Mouse (Mus musculus) lung, embryonic 15.5 days (tissue): Measurements from ENCODE around the gene Npl. TPM values are rescaled to one million over a fixed set of nuclear protein-coding genes. Genes with fewer than 3 reads are reported as not detected.

ENCODE experiments used
- ATAC-seq: fragments of 200-750 bp; cut with Nextera tagmentation; 2 replicates; pipeline ENCODE4 v1.8.0; 2017; ENCODE audit warnings: moderate number of reproducible peaks, borderline replicate concordance; ENCODE audit not compliant: low FRiP score, low TSS enrichment; ENCODE audit errors: extremely low read depth
- H3K27ac ChIP-seq: fragments of 300-500 bp; sonication (generic); 2 replicates; pipeline ENCODE4 v1.5.1; 2015; ENCODE audit warnings: moderate library complexity, mild to moderate bottlenecking, inconsistent platforms
- H3K27me3 ChIP-seq: fragments of 300-500 bp; sonication (generic); 2 replicates; pipeline ENCODE4 v1.6.1; 2015; ENCODE audit warnings: inconsistent platforms
- H3K36me3 ChIP-seq: fragments of 300-500 bp; sonication (generic); 2 replicates; pipeline ENCODE4 v1.6.1; 2015; ENCODE audit warnings: inconsistent platforms
- H3K4me1 ChIP-seq: fragments of 300-500 bp; sonication (generic); 2 replicates; pipeline ENCODE4 v1.6.1; 2015; ENCODE audit warnings: inconsistent platforms
- H3K4me2 ChIP-seq: fragments of 300-500 bp; sonication (generic); 2 replicates; pipeline ENCODE4 v1.6.1; 2015; ENCODE audit warnings: inconsistent platforms, mild to moderate bottlenecking, moderate library complexity
- H3K4me3 ChIP-seq: fragments of 300-500 bp; sonication (generic); 2 replicates; pipeline ENCODE4 v1.5.1; 2015; ENCODE audit warnings: mild to moderate bottlenecking, inconsistent platforms
- H3K9ac ChIP-seq: fragments of 300-500 bp; sonication (generic); 2 replicates; pipeline ENCODE4 v1.6.1; 2015; ENCODE audit warnings: inconsistent platforms
- H3K9me3 ChIP-seq: fragments of 300-500 bp; sonication (generic); 2 replicates; pipeline ENCODE4 v1.6.1; 2016; ENCODE audit warnings: inconsistent platforms
- WGBS: fragments of 180-500 bp; shearing (Covaris S2); methylation state at CpG from one replicate; pipeline ENCODE4 v1.1.7; 2015; 5-methylcytosine and 5-hydroxymethylcytosine counted together
- polyA plus RNA-seq: library from polyadenylated mRNA; unstranded; fragments of >200 nt; fragmentation: Nextera tagmentation; extraction: Ambion mirVana; gene quantifications from 2 replicates; pipeline ENCODE4 v1.2.1, GENCODE M21; 2015

The Npl gene
- polyA plus RNA-seq, result 6.6 and 7.4 TPM in 2 replicates

DNA sequence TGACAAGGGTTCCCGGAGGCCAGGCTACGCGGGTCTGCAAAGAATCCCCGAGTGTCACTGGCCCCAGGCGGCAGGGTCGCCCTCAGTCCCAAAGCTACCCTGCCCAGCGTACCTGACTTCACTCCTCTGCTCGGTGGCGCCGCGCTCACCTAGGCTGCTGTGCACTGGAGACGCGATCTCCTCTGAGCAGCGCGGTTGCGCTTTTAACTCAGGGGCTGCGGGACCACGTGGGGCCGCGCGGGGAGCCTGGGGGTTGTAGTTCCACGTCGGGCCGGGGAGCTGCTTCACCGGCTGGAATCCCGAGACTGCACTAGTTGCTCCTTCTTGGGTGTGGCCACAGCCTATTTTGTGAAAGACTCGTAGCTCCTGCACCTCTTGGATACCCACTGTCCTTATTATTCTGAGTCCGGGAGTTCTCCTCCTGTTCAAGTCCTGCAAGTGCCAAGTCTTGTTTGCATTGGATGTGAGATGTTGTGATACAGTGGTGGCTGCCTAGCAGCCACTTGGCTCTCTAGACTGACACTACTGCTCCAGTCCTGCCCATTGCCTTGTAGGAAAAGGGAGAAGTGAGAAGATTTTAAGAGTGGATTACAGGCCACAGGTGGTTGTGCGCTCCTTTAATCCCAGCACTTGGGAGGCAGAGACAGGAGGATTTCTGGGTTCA lies at the start of gene Npl:
Gene Npl (minus strand): TSS at position 510 of the 664 bp plus-strand sequence.
- Histone ChIP-seq H3K4me3 (peak within 1 kb of the TSS; percentile 48), H3K27me3 (no peaks in the 10 kb centered on the region), H3K9ac (peak within 1 kb of the TSS; percentile 50), H3K9me3 (no peaks in the 10 kb centered on the region), H3K27ac (no peak within 1 kb of the TSS), H3K4me2 (peak within 1 kb of the TSS; percentile 72), H3K4me1 (0 out of 2 replicates have a peak, but pooled peaks cover 4% of the 10 kb centered on the region), H3K36me3 (no peaks in the 10 kb centered on the region)
- peak; percentile 89 for ATAC-seq
- WGBS, result 4% methylated on average over 29 of the region's 29 CpGs

DNA sequence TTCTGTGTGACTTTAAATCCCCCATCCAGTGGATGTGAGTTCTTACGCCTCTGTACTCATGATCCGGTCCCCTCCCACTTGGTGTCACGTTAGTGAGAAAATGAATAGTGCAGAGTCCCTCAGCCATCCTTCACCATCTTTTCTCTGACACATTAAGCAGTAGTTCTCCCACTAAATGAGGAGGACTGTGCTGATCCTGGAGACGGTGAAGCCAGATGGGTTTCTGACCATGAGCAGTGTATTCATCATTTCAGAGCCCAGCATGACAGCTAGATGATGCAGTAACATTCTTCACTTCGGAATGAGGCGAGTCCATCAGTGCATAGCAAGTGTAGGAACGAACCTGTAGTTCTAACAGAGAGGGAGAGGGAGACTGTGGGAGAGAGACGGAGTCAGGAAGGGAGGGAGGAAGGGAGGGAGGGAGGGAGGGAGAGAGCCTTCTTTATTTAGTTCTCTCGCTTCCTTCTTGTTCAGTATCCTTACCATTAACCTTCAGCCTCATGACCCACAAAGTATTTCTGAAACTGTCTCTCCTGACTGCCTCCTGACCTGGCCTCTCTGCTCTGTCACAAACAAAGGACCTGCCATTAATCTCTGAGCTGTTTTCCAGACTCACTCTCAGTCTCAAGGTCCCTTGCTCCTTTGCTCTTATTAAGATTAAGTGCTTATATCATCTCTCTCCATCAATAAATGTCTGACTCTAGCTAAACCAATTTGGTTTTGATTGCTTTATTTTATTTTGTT lies 49.6 kb upstream of the Npl start:
- Histone ChIP-seq H3K9me3 (no peaks in the 10 kb centered on the region), H3K9ac (no peak overlapping the region), H3K27me3 (no peaks in the 10 kb centered on the region), H3K4me1 (peaks cover 16% of the 10 kb centered on the region), H3K4me2 (no peak overlapping the region), H3K36me3 (no peaks in the 10 kb centered on the region), H3K27ac (peak overlapping the region; percentile 51), H3K4me3 (no peak overlapping the region)
- 28% methylated on average over 9 of the region's 9 CpGs for WGBS
- no peak for ATAC-seq

DNA sequence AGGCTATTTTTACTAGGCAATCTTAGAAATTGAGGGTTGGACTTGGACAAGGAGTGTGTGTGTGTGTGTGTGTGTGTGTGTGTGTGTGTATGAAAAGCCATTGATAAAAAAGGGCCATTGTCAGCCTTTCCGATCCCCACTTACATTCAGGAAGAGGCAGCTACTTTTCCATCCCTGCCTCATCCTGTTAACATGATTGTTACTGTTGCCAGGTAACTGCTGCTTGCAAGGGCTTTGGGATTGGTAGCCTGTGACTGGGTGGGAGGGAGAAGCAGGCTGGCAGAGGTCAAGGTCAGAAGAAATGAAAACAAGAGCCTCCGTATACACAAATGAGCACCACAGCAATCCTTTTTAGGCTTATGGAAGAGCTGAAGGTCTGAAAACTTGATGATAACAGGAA lies 48.9 kb upstream of the Npl start:
- H3K4me2 ChIP-seq, result no peak overlapping the region
- no peak overlapping the region for H3K27ac ChIP-seq
- no peak overlapping the region for H3K4me3 ChIP-seq
- no peak for ATAC-seq
- peaks cover 16% of the 10 kb centered on the region for H3K4me1 ChIP-seq
- WGBS, result 13% methylated on average over 2 of the region's 2 CpGs
- H3K9ac ChIP-seq, result no peak overlapping the region
- H3K36me3 ChIP-seq, result no peaks in the 10 kb centered on the region
- no peaks in the 10 kb centered on the region for H3K9me3 ChIP-seq
- H3K27me3 ChIP-seq, result no peaks in the 10 kb centered on the region

DNA sequence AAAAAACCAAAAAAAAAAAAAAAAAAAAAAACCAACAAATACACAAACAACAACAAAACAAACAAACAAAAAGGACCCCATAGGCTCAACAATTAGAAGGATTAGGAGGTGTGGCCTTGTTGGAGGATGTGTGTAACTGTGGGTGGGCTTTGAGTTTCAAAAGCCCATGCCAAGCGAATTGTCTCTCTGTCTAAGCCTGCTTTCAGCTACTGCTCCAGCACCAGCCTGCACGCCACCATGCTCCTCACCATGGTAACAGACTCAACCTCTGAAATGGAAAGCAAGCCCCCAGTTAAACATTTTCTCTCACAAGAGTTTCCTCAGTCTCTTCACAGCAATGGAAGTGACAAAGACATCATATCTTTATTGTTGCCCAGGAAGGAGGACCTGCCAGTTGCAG lies 43.8 kb upstream of the Npl start:
- WGBS, result 77% methylated on average over 2 of the region's 2 CpGs
- H3K4me1 ChIP-seq, result no peaks in the 10 kb centered on the region
- no peaks in the 10 kb centered on the region for H3K27me3 ChIP-seq
- no peak overlapping the region for H3K27ac ChIP-seq
- H3K9ac ChIP-seq, result no peak overlapping the region
- no peaks in the 10 kb centered on the region for H3K36me3 ChIP-seq
- ATAC-seq, result no peak
- H3K4me3 ChIP-seq, result no peak overlapping the region
- H3K9me3 ChIP-seq, result no peaks in the 10 kb centered on the region
- no peak overlapping the region for H3K4me2 ChIP-seq

DNA sequence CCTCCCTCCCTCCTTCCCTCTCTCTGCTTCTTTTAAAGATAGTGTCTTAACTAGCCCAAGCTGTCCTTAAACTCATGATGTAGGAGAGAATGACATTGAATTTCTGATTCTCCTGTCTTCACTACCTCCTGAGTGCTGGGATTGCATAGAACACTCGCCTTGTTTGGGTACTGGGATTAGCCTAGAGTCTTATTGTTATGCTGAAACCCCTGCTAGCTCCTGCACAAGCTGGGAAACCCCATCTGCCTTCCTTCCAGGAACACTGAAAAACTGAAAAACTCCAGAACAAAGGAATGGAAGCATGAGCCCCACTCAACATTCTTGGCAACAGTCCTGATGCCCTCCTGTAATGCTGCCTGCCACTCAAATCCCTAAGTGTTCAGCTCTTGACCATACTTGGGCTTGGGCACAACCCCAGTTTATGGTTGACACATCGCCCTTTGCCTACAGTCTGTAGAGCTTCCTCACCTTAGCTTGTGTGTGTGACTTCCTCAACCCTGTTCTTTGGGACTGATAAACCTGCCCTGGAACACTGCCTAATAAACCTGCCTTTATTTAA lies 40.4 kb upstream of the Npl start:
- 63% methylated on average over 2 of the region's 2 CpGs for WGBS
- no peaks in the 10 kb centered on the region for H3K36me3 ChIP-seq
- no peaks in the 10 kb centered on the region for H3K27me3 ChIP-seq
- H3K9me3 ChIP-seq, result no peaks in the 10 kb centered on the region
- no peak overlapping the region for H3K4me2 ChIP-seq
- H3K9ac ChIP-seq, result no peak overlapping the region
- H3K4me1 ChIP-seq, result no peaks in the 10 kb centered on the region
- peak; percentile 84 for ATAC-seq
- peak overlapping the region; percentile 35; the same call in 1 of the 2 replicates for H3K27ac ChIP-seq
- no peak overlapping the region for H3K4me3 ChIP-seq

DNA sequence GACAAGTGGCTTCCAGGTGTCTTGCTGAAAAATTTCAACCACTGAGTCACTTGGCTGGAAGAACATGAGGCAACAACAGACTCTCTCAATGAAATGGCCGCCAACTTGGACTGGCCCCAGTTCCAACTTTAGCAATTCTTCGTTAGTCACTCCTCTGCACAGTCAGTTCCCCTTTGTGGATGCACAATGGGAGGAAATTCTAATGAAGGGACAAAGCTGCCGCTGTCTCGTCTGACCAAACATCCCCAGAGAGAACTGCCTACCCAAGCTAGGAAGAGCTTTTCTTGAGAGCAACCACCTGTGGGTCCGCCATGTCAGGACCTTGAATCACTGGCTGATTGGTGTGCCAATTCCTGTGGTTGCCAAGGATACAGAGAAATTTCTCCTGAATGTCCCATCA lies 38.1 kb upstream of the Npl start:
- ATAC-seq, result no peak
- 82% methylated on average over 5 of the region's 5 CpGs for WGBS
- Histone ChIP-seq H3K27me3 (no peaks in the 10 kb centered on the region), H3K36me3 (no peaks in the 10 kb centered on the region), H3K4me1 (no peaks in the 10 kb centered on the region), H3K9me3 (no peaks in the 10 kb centered on the region), H3K4me3 (no peak overlapping the region), H3K4me2 (no peak overlapping the region), H3K9ac (no peak overlapping the region), H3K27ac (no peak overlapping the region)

DNA sequence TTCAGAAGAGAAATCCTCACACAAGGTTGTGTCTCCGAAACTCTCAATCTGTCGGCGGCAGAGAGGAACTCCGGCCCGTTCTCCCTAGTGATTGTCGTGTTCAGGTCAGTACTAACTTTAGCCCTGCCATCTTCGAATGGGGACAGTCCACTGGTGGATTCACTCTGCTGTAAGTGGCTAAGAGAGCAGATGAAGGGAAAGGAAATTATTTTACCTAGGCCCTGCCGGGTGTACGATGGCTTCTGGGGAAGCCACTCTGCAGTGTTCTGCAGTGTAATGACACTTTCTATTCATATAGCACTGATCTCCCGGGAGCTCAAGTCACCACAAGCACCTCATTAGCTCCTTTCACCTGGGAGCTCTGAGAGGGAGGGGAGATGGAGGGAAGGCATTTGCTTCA lies 37.0 kb upstream of the Npl start:
- Histone ChIP-seq H3K4me2 (no peak overlapping the region), H3K9ac (no peak overlapping the region), H3K4me1 (no peaks in the 10 kb centered on the region), H3K27ac (no peak overlapping the region), H3K27me3 (no peaks in the 10 kb centered on the region), H3K9me3 (no peaks in the 10 kb centered on the region), H3K4me3 (no peak overlapping the region), H3K36me3 (no peaks in the 10 kb centered on the region)
- no peak for ATAC-seq
- 84% methylated on average over 10 of the region's 10 CpGs for WGBS

DNA sequence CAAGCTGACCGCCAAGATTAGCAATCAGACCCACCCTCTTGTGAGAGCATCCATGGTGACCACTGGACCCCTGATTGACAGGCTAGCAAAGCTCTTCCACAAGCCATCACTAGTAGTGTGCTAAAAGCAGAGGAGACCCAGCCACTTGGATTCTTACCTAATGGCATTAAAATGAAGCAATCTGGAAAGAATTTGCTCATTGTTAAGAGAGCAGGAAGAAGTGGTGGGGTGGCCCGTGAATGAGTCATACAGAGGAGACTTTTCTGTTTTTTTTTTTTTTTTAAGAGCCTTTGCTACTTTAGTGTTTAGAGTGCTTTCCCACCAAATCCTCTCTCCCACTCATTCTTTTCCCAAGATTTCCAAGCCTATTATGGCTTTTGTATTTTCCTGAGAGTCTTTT lies 35.9 kb upstream of the Npl start:
- no peaks in the 10 kb centered on the region for H3K36me3 ChIP-seq
- WGBS, result 57% methylated on average over 2 of the region's 2 CpGs

DNA sequence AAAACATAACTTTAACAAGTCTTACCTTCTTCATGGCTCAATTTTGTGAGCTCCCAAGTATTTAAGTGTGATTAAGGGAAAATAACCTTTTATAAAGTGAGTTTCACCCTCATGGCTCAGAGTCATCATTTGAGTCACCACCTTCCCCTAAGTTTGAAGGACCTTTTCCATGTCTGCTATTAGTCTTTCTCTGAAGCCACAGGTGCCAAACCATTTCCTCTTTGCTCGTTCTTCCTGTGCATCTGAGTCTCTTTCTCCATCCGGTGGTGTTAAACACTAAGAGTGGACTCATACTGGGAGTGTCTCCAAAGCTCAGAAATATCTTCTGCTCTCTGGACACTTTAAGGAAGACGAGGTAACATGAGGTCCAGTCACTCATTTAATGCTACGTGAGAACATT lies 33.3 kb upstream of the Npl start:
- Histone ChIP-seq H3K4me1 (no peaks in the 10 kb centered on the region), H3K27ac (no peak overlapping the region), H3K4me3 (no peak overlapping the region), H3K36me3 (no peaks in the 10 kb centered on the region), H3K9me3 (no peaks in the 10 kb centered on the region), H3K4me2 (no peak overlapping the region), H3K27me3 (no peaks in the 10 kb centered on the region), H3K9ac (no peak overlapping the region)
- 65% methylated on average over 4 of the region's 4 CpGs for WGBS
- no peak for ATAC-seq

More for the DNA sequence above, 35.9 kb upstream of the Npl start:
- Histone ChIP-seq H3K9ac (no peak overlapping the region), H3K27ac (peak overlapping the region; percentile 56), H3K9me3 (no peaks in the 10 kb centered on the region), H3K4me3 (no peak overlapping the region), H3K4me2 (no peak overlapping the region), H3K27me3 (no peaks in the 10 kb centered on the region), H3K4me1 (no peaks in the 10 kb centered on the region)
- peak; percentile 73; the same call in 1 of the 2 replicates for ATAC-seq

DNA sequence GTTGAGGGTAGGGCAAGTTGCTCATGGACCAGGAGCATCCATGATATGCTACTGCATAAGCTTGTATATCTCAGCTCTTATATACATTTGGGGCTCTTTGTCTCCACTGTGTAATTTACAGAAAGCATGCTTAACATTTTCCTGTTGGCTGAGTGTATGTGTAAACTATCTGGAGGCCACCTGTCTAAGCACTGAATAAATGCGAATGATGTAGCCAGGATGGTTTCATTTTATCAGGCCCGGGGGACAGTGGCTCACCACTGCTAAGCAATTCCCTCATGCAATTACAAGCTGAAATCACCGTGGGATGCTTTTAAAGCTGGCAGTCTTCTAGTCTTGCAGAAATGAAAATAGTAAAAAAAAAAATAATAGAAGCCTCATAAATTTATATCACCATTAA lies 24.9 kb upstream of the Npl start:
- H3K27me3 ChIP-seq, result no peaks in the 10 kb centered on the region
- no peak for ATAC-seq
- H3K9ac ChIP-seq, result no peak overlapping the region
- H3K36me3 ChIP-seq, result no peaks in the 10 kb centered on the region
- H3K4me3 ChIP-seq, result no peak overlapping the region
- H3K9me3 ChIP-seq, result no peaks in the 10 kb centered on the region
- peaks cover 16% of the 10 kb centered on the region for H3K4me1 ChIP-seq
- 66% methylated on average over 3 of the region's 3 CpGs for WGBS
- H3K4me2 ChIP-seq, result no peak overlapping the region
- no peak overlapping the region for H3K27ac ChIP-seq

DNA sequence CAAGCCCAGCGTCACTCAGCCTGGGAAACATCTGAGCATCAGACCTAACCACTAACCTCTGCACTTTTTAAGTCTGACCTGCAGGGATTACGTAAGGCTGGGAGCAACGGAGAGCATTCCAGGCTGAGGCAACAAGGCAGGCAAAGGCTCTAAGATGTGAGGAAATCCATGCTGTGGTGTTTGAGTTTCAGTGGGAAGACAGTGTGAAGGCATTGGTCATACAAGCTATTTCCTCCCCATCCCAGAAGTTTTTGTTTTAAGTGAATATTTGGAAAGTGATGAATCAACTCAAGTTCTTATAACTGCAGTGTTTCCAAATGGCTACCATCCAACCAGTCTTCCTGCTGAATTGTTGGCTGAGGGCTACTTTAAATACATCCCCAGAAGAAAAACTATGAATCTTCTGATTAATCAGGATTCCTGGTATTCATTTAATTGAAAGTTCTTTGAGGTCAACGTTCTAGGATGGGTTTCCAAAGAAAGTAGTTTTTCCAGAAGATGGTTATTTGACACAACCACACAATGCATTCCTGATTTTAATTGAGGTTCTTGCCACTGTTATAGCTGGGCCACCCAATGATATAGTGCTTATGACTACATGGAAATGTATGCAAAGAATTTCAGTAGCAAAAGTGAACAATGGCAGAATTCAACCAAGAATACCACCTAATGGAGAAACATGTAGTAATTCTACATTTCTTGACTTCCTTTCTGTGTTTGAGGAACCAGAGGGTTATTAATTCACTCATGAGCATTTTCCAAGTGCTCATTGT lies 22.6 kb upstream of the Npl start:
- H3K27ac ChIP-seq, result no peak overlapping the region
- no peak overlapping the region for H3K4me3 ChIP-seq
- H3K9ac ChIP-seq, result no peak overlapping the region
- H3K9me3 ChIP-seq, result no peaks in the 10 kb centered on the region
- no peaks in the 10 kb centered on the region for H3K27me3 ChIP-seq
- H3K4me1 ChIP-seq, result peaks cover 16% of the 10 kb centered on the region
- peak; percentile 39 for ATAC-seq
- no peaks in the 10 kb centered on the region for H3K36me3 ChIP-seq
- H3K4me2 ChIP-seq, result no peak overlapping the region
- 34% methylated on average over 4 of the region's 4 CpGs for WGBS
